Mouse (Mus musculus) kidney, embryonic 15.5 days (tissue): Measurements from ENCODE around the gene Mkln1. TPM values are rescaled to one million over a fixed set of nuclear protein-coding genes. Genes with fewer than 3 reads are reported as not detected.

Experiments used
- ATAC-seq: fragments of 200-750 bp; cut with Nextera tagmentation; replicated peaks from 2 replicates; pipeline ENCODE4 v1.8.0; 2017; ENCODE audit warnings: moderate TSS enrichment; ENCODE audit not compliant: low FRiP score
- H3K27ac ChIP-seq: fragments of 300-500 bp; sonication (generic); 2 replicates; pipeline ENCODE4 v1.5.1; 2015; ENCODE audit warnings: mild to moderate bottlenecking, inconsistent platforms
- H3K27me3 ChIP-seq: fragments of 300-500 bp; sonication (generic); 2 replicates; pipeline ENCODE4 v1.6.1; 2015; ENCODE audit warnings: inconsistent platforms
- H3K36me3 ChIP-seq: fragments of 300-500 bp; sonication (generic); 2 replicates; pipeline ENCODE4 v1.6.1; 2015; ENCODE audit warnings: inconsistent platforms
- H3K4me1 ChIP-seq: fragments of 300-500 bp; sonication (generic); 2 replicates; pipeline ENCODE4 v1.6.1; 2015; ENCODE audit warnings: inconsistent platforms
- H3K4me2 ChIP-seq: fragments of 300-500 bp; sonication (generic); 2 replicates; pipeline ENCODE4 v1.6.1; 2015; ENCODE audit warnings: moderate library complexity, mild to moderate bottlenecking, inconsistent platforms
- H3K4me3 ChIP-seq: fragments of 300-500 bp; sonication (generic); replicated peaks from 2 replicates; pipeline ENCODE4 v1.5.1; 2015; ENCODE audit warnings: mild to moderate bottlenecking, inconsistent platforms
- H3K9ac ChIP-seq: fragments of 300-500 bp; sonication (generic); 2 replicates; pipeline ENCODE4 v1.6.1; 2015; ENCODE audit warnings: mild to moderate bottlenecking, inconsistent platforms
- H3K9me3 ChIP-seq: fragments of 300-500 bp; sonication (generic); replicated peaks from 2 replicates; pipeline ENCODE4 v1.6.1; 2016; ENCODE audit warnings: inconsistent platforms
- WGBS: fragments of 180-500 bp; shearing (Covaris S2); methylation state at CpG from one replicate; pipeline ENCODE4 v1.1.7; 2015; ENCODE audit warnings: mixed read lengths; 5-methylcytosine and 5-hydroxymethylcytosine counted together
- polyA plus RNA-seq: library from polyadenylated mRNA; unstranded; fragments of >200 nt; fragmentation: Nextera tagmentation; extraction: Ambion mirVana; gene quantifications from 2 replicates; pipeline ENCODE4 v1.2.1, GENCODE M21; 2015

The Mkln1 gene
- polyA plus RNA-seq, 1 experiment from 2014 or later: 206 TPM

DNA sequence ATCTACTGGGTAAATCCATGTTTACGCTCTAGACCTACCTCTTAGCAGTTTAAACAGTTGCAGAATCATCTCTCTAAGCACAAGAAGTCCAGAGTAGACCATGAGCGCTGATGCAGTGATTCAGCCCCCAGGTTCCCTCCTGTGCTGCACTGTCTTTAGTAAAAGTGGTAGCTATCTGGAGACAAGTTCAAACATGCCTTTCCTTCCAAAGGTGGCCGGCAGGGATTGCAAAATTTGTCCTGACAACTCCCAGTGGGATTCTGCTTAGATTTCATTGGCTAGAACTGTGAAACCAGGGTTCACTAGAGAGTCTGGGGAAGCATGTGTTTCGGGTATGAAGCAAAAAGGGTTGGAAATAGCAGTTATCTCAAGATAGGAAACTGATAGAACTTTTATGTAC lies 81.5 kb downstream of the Mkln1 start:
- Histone ChIP-seq H3K9me3 (no peaks in the 10 kb centered on the region), H3K27me3 (no peaks in the 10 kb centered on the region), H3K36me3 (peaks cover 31% of the 10 kb centered on the region), H3K9ac (no peak overlapping the region), H3K27ac (no peak overlapping the region), H3K4me2 (no peak overlapping the region), H3K4me3 (no peak overlapping the region), H3K4me1 (no peaks in the 10 kb centered on the region)
- 87% methylated on average over 4 of the region's 4 CpGs for WGBS
- no peak for ATAC-seq

GRCm38 (mm10) chr6:31486601-31487000 lies 88.1 kb downstream of the Mkln1 start:
- peaks cover 43% of the 10 kb centered on the region for H3K36me3 ChIP-seq
- H3K9me3 ChIP-seq: no peaks in the 10 kb centered on the region
- no peak for ATAC-seq
- no peak overlapping the region for H3K27ac ChIP-seq
- no peak overlapping the region for H3K4me3 ChIP-seq
- 93% methylated on average over 2 of the region's 2 CpGs for WGBS
- no peak overlapping the region for H3K4me2 ChIP-seq
- no peaks in the 10 kb centered on the region for H3K4me1 ChIP-seq
- H3K9ac ChIP-seq: no peak overlapping the region
- no peaks in the 10 kb centered on the region for H3K27me3 ChIP-seq

- WGBS: 94% methylated on average over 7 of the region's 7 CpGs
Measured at GRCm38 (mm10) chr6:31489950-31490349, 91.4 kb downstream of the Mkln1 start.

GRCm38 (mm10) chr6:31495122-31495731 lies 96.7 kb downstream of the Mkln1 start:
- WGBS: 78% methylated on average over 2 of the region's 2 CpGs
- Histone ChIP-seq H3K4me3 (no peak overlapping the region), H3K27me3 (no peaks in the 10 kb centered on the region), H3K4me2 (no peak overlapping the region), H3K9ac (no peak overlapping the region), H3K4me1 (no peaks in the 10 kb centered on the region), H3K36me3 (peaks cover 57% of the 10 kb centered on the region), H3K9me3 (no peaks in the 10 kb centered on the region), H3K27ac (no peak overlapping the region)
- ATAC-seq: no peak

More at GRCm38 (mm10) chr6:31489950-31490349, 91.4 kb downstream of the Mkln1 start:
- Histone ChIP-seq H3K9ac (no peak overlapping the region), H3K27me3 (no peaks in the 10 kb centered on the region), H3K4me1 (no peaks in the 10 kb centered on the region), H3K9me3 (no peaks in the 10 kb centered on the region), H3K36me3 (peaks cover 55% of the 10 kb centered on the region), H3K4me2 (no peak overlapping the region), H3K4me3 (no peak overlapping the region), H3K27ac (no peak overlapping the region)
- no peak for ATAC-seq

DNA sequence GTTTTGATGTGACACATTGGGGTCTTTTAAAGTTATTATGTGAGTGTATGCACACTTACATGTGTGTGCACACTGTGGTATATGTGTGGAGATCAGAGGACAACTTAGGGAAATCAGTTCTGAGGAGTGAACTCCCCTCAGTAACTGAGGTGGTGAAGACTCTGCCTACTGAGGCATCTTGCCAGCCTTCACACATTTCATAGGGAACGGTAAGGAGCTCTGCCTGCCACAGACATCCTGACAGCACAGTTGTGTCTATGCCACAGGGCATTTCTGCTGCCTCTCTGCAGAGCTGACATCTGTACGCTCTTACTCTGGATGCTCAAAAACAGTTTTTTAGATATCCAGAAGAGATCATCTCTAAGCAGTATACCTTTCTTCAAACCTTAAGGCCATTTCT lies 97.7 kb downstream of the Mkln1 start:
- peaks cover 54% of the 10 kb centered on the region for H3K36me3 ChIP-seq
- no peaks in the 10 kb centered on the region for H3K9me3 ChIP-seq
- WGBS: 96% methylated on average over 2 of the region's 2 CpGs
- ATAC-seq: no peak
- H3K9ac ChIP-seq: no peak overlapping the region
- H3K4me2 ChIP-seq: no peak overlapping the region
- no peak overlapping the region for H3K4me3 ChIP-seq
- no peaks in the 10 kb centered on the region for H3K27me3 ChIP-seq
- H3K27ac ChIP-seq: no peak overlapping the region
- H3K4me1 ChIP-seq: 0 out of 2 replicates have a peak, but pooled peaks cover 2% of the 10 kb centered on the region

DNA sequence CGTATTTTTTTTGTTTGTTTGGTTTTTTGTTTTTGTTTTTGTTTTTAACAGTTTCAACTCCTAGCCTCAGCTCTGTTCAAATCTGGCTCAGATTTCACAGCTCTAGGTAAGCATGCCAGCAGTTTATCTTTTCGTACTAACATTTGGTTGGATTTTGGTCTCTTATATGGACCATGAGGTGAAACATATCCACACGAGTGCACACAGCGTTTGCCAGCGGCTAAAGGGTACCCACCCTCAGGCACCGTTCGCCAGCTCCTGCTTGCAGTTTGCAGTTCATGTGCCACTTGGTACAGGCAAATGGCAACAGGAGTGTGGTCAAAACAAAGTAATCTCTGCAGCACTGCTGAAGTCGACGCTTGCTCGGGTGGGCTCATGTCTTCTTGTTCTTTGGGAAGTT lies 101.3 kb downstream of the Mkln1 start:
- no peak overlapping the region for H3K9ac ChIP-seq
- WGBS: 80% methylated on average over 10 of the region's 10 CpGs
- H3K27ac ChIP-seq: no peak overlapping the region
- no peaks in the 10 kb centered on the region for H3K27me3 ChIP-seq
- H3K4me3 ChIP-seq: no peak overlapping the region
- H3K4me1 ChIP-seq: 0 out of 2 replicates have a peak, but pooled peaks cover 2% of the 10 kb centered on the region
- no peak for ATAC-seq
- H3K4me2 ChIP-seq: no peak overlapping the region
- peaks cover 69% of the 10 kb centered on the region for H3K36me3 ChIP-seq
- H3K9me3 ChIP-seq: no peaks in the 10 kb centered on the region

GRCm38 (mm10) chr6:31500260-31500659 lies 101.7 kb downstream of the Mkln1 start:
- no peak for ATAC-seq
- Histone ChIP-seq H3K4me3 (no peak overlapping the region), H3K36me3 (peaks cover 65% of the 10 kb centered on the region), H3K9ac (no peak overlapping the region), H3K4me2 (no peak overlapping the region), H3K9me3 (no peaks in the 10 kb centered on the region), H3K4me1 (0 out of 2 replicates have a peak, but pooled peaks cover 2% of the 10 kb centered on the region), H3K27me3 (no peaks in the 10 kb centered on the region), H3K27ac (no peak overlapping the region)
- whole genome bisulfite sequencing: 80% methylated on average over 2 of the region's 2 CpGs

DNA sequence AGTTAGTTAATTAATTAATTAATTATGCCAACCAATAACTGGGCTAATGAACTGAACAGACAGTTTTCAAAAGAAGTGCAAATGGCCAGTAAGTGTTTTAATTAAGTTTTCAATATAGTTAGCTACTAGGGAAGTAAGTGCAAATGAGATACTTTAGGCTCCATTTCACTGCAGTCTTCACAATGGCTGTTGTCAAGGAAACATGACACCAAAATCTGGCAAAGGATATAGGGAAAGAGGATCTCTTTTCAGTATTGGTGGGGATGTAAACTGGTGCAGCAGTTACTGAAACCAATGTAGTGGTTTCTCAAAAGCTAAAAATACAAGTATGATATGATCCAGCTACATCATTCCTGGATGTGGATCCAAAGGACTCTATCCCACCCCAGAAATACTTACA lies 102.2 kb downstream of the Mkln1 start:
- Histone ChIP-seq H3K36me3 (peaks cover 62% of the 10 kb centered on the region), H3K4me2 (no peak overlapping the region), H3K9me3 (no peaks in the 10 kb centered on the region), H3K4me3 (no peak overlapping the region), H3K27me3 (no peaks in the 10 kb centered on the region), H3K4me1 (0 out of 2 replicates have a peak, but pooled peaks cover 2% of the 10 kb centered on the region), H3K27ac (no peak overlapping the region), H3K9ac (no peak overlapping the region)
- ATAC-seq: no peak

DNA sequence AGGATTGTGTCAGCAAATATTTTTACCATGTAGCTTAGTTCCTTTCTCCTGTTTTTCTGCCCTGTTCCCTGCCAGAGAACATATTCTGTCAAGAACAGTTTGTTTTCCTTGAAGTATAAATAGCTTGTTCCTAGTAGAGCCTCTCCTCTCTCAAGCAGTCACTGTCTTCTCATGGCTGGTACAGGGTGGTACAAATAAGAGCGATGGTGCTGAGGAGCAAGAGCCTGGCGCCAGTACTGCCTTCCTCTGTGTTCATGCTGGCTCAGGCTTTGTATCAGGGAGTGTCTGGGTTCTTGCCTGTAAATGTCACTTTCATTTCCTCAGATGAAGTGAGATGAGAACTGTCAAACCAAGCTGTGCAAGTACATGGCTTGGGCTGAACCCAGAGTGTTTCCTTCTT lies 104.1 kb downstream of the Mkln1 start:
- Histone ChIP-seq H3K4me1 (0 out of 2 replicates have a peak, but pooled peaks cover 2% of the 10 kb centered on the region), H3K27ac (no peak overlapping the region), H3K4me2 (no peak overlapping the region), H3K9me3 (no peaks in the 10 kb centered on the region), H3K9ac (no peak overlapping the region), H3K4me3 (no peak overlapping the region), H3K27me3 (no peaks in the 10 kb centered on the region), H3K36me3 (peaks cover 55% of the 10 kb centered on the region)
- WGBS: 92% methylated on average over 2 of the region's 2 CpGs
- no peak for ATAC-seq

GRCm38 (mm10) chr6:31513726-31514125 lies 115.2 kb downstream of the Mkln1 start:
- WGBS: 75% methylated on average over 6 of the region's 6 CpGs
- ATAC-seq: no peak
- Histone ChIP-seq H3K9me3 (no peaks in the 10 kb centered on the region), H3K36me3 (peaks cover 28% of the 10 kb centered on the region), H3K4me2 (no peak overlapping the region), H3K27ac (no peak overlapping the region), H3K9ac (no peak overlapping the region), H3K4me3 (no peak overlapping the region), H3K27me3 (no peaks in the 10 kb centered on the region), H3K4me1 (no peaks in the 10 kb centered on the region; the same call in none of the 2 replicates)

GRCm38 (mm10) chr6:31517681-31518337 lies 119.3 kb downstream of the Mkln1 start:
- no peaks in the 10 kb centered on the region for H3K9me3 ChIP-seq
- H3K36me3 ChIP-seq: peaks cover 20% of the 10 kb centered on the region
- no peak overlapping the region for H3K9ac ChIP-seq
- peak; percentile 74 for ATAC-seq
- no peak overlapping the region for H3K4me3 ChIP-seq
- peak overlapping the region; percentile 46; the same call in 1 of the 2 replicates for H3K27ac ChIP-seq
- H3K4me1 ChIP-seq: no peaks in the 10 kb centered on the region; the same call in none of the 2 replicates
- H3K4me2 ChIP-seq: no peak overlapping the region
- no peaks in the 10 kb centered on the region for H3K27me3 ChIP-seq
- WGBS: 50% methylated on average over 9 of the region's 9 CpGs

DNA sequence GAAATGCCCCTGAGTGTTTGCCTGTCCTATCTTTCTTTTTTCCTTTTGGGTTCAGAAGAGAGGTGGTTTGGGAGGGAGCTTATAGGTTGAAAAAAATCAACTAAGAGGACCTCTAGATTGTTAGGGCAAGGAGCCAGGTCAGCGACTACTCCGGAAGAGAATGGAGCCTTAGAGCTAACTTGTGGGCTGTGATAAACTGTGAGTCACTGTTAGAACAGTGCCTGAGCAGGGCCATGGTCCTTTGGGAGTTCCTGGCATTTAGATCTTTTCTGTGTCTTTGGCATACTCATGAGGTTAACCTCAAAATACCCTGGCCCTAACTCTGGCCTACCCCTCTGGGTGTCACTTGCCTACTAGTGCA lies 119.8 kb downstream of the Mkln1 start:
- no peak overlapping the region for H3K9ac ChIP-seq
- H3K27ac ChIP-seq: no peak overlapping the region
- H3K9me3 ChIP-seq: no peaks in the 10 kb centered on the region
- H3K4me1 ChIP-seq: no peaks in the 10 kb centered on the region; the same call in none of the 2 replicates
- H3K4me2 ChIP-seq: no peak overlapping the region
- H3K4me3 ChIP-seq: no peak overlapping the region
- ATAC-seq: no peak
- H3K36me3 ChIP-seq: peaks cover 17% of the 10 kb centered on the region
- 64% methylated on average over 2 of the region's 2 CpGs for WGBS
- no peaks in the 10 kb centered on the region for H3K27me3 ChIP-seq
